Mouse (Mus musculus): ENCODE measurements around the gene Camkv. TPM values are rescaled to one million over a fixed set of nuclear protein-coding genes. Genes with fewer than 3 reads are reported as not detected.

Camkv gene
- polyA plus RNA-seq (2015; fragmentation: Nextera tagmentation; extraction: Ambion mirVana) = 1.3 and 1.7 TPM in 2 replicates

GRCm38 (mm10) chr9:107935374-107935773, at the start of gene Camkv:
TSS of gene Camkv (plus strand) at chr9:107935674.
- H3K9ac ChIP-seq (ENCODE audit: low read depth, low read length) = peak within 1 kb of the TSS; percentile 66
- H3K36me3 ChIP-seq (ENCODE audit: control insufficient read depth, insufficient read depth, low read length) = no peaks in the 10 kb centered on the region
- 13% methylated on average over 3 of the region's 3 CpGs for WGBS
- peak within 1 kb of the TSS; percentile 53 for H3K4me3 ChIP-seq (ENCODE audit: low read length)
- no peaks in the 10 kb centered on the region for H3K9me3 ChIP-seq (ENCODE audit: control insufficient read depth, low read length)
- H3K27ac ChIP-seq (ENCODE audit: low read length) = no peak within 1 kb of the TSS
- peaks cover 22% of the 10 kb centered on the region for H3K4me1 ChIP-seq (ENCODE audit: control insufficient read depth, insufficient read depth, low read length)
- peaks cover 16% of the 10 kb centered on the region for H3K27me3 ChIP-seq (replicated peaks; ENCODE audit: control insufficient read depth, insufficient read depth, low read length)
- H3K4me2 ChIP-seq (ENCODE audit: low read depth, low read length) = peak within 1 kb of the TSS; percentile 94
- ATAC-seq = no peak

- Histone ChIP-seq H3K4me1 (ENCODE audit: control insufficient read depth, insufficient read depth, low read length) (peaks cover 11% of the 10 kb centered on the region; the same call in 1 of the 2 replicates), H3K4me3 (ENCODE audit: low read length) (peak within 1 kb of the TSS; percentile 84), H3K9ac (ENCODE audit: low read depth, low read length) (peak within 1 kb of the TSS; percentile 80), H3K9me3 (ENCODE audit: control insufficient read depth, low read length) (no peaks in the 10 kb centered on the region), H3K4me2 (ENCODE audit: low read depth, low read length) (peak within 1 kb of the TSS; percentile 86), H3K27ac (ENCODE audit: low read length) (peak within 1 kb of the TSS; percentile 82), H3K36me3 (ENCODE audit: control insufficient read depth, insufficient read depth, low read length) (no peaks in the 10 kb centered on the region; the same call in 1 of the 2 replicates), H3K27me3 (replicated peaks; ENCODE audit: control insufficient read depth, insufficient read depth, low read length) (0 out of 2 replicates have a peak, but pooled peaks cover 4% of the 10 kb centered on the region)
- peak; percentile 95 for ATAC-seq
- under 1% methylated on average over 28 of the region's 28 CpGs for WGBS
Observed at GRCm38 (mm10) chr9:107887804-107888266, 47.6 kb upstream of the Camkv start, which contains the start of gene Mon1a. TSS of gene Mon1a (plus strand) at chr9:107888151.

- under 1% methylated on average over 18 of the region's 18 CpGs for WGBS
- peak overlapping the region; percentile 80 for H3K9ac ChIP-seq (ENCODE audit: low read depth, low read length)
- H3K4me2 ChIP-seq (ENCODE audit: low read depth, low read length) = peak overlapping the region; percentile 86
Observed at GRCm38 (mm10) chr9:107888267-107888850, 47.1 kb upstream of the Camkv start.

GRCm38 (mm10) chr9:107890260-107890659, 45.2 kb upstream of the Camkv start:
- Histone ChIP-seq H3K4me1 (ENCODE audit: control insufficient read depth, insufficient read depth, low read length) (peaks cover 11% of the 10 kb centered on the region; the same call in 1 of the 2 replicates), H3K4me2 (ENCODE audit: low read depth, low read length) (peak overlapping the region; percentile 86; the same call in 1 of the 2 replicates), H3K9me3 (ENCODE audit: control insufficient read depth, low read length) (no peaks in the 10 kb centered on the region), H3K4me3 (ENCODE audit: low read length) (peak overlapping the region; percentile 1; the same call in 1 of the 2 replicates), H3K36me3 (ENCODE audit: control insufficient read depth, insufficient read depth, low read length) (no peaks in the 10 kb centered on the region; the same call in 1 of the 2 replicates), H3K27me3 (replicated peaks; ENCODE audit: control insufficient read depth, insufficient read depth, low read length) (0 out of 2 replicates have a peak, but pooled peaks cover 4% of the 10 kb centered on the region), H3K27ac (ENCODE audit: low read length) (peak overlapping the region; percentile 82), H3K9ac (ENCODE audit: low read depth, low read length) (no peak overlapping the region)
- ATAC-seq = peak; percentile 75
- 65% methylated on average over 6 of the region's 6 CpGs for WGBS

More at GRCm38 (mm10) chr9:107888267-107888850, 47.1 kb upstream of the Camkv start:
- H3K27ac ChIP-seq (ENCODE audit: low read length) = peak overlapping the region; percentile 82
- H3K36me3 ChIP-seq (ENCODE audit: control insufficient read depth, insufficient read depth, low read length) = no peaks in the 10 kb centered on the region; the same call in 1 of the 2 replicates
- no peaks in the 10 kb centered on the region for H3K9me3 ChIP-seq (ENCODE audit: control insufficient read depth, low read length)
- H3K27me3 ChIP-seq (replicated peaks; ENCODE audit: control insufficient read depth, insufficient read depth, low read length) = 0 out of 2 replicates have a peak, but pooled peaks cover 4% of the 10 kb centered on the region
- H3K4me3 ChIP-seq (ENCODE audit: low read length) = peak overlapping the region; percentile 84
- H3K4me1 ChIP-seq (ENCODE audit: control insufficient read depth, insufficient read depth, low read length) = peaks cover 11% of the 10 kb centered on the region; the same call in 1 of the 2 replicates
- ATAC-seq = peak; percentile 65

- no peak for ATAC-seq
- no peaks in the 10 kb centered on the region; the same call in 1 of the 2 replicates for H3K36me3 ChIP-seq (ENCODE audit: control insufficient read depth, insufficient read depth, low read length)
- H3K27ac ChIP-seq (ENCODE audit: low read length) = 0 out of 2 replicates have a peak overlapping the region, but pooled peaks have one; percentile 1
- no peak overlapping the region for H3K9ac ChIP-seq (ENCODE audit: low read depth, low read length)
- H3K4me1 ChIP-seq (ENCODE audit: control insufficient read depth, insufficient read depth, low read length) = peaks cover 11% of the 10 kb centered on the region; the same call in 1 of the 2 replicates
- H3K4me3 ChIP-seq (ENCODE audit: low read length) = no peak overlapping the region
- WGBS = 97% methylated on average over 1 of the region's 1 CpGs
- H3K9me3 ChIP-seq (ENCODE audit: control insufficient read depth, low read length) = no peaks in the 10 kb centered on the region
- 0 out of 2 replicates have a peak, but pooled peaks cover 4% of the 10 kb centered on the region for H3K27me3 ChIP-seq (replicated peaks; ENCODE audit: control insufficient read depth, insufficient read depth, low read length)
- H3K4me2 ChIP-seq (ENCODE audit: low read depth, low read length) = no peak overlapping the region
Observed at GRCm38 (mm10) chr9:107891023-107891422, 44.5 kb upstream of the Camkv start.

- Histone ChIP-seq H3K4me1 (ENCODE audit: control insufficient read depth, insufficient read depth, low read length) (no peaks in the 10 kb centered on the region), H3K27me3 (replicated peaks; ENCODE audit: control insufficient read depth, insufficient read depth, low read length) (no peaks in the 10 kb centered on the region), H3K27ac (ENCODE audit: low read length) (no peak overlapping the region), H3K4me2 (ENCODE audit: low read depth, low read length) (no peak overlapping the region), H3K36me3 (ENCODE audit: control insufficient read depth, insufficient read depth, low read length) (peaks cover 2% of the 10 kb centered on the region; the same call in 1 of the 2 replicates), H3K9ac (ENCODE audit: low read depth, low read length) (no peak overlapping the region), H3K9me3 (ENCODE audit: control insufficient read depth, low read length) (no peaks in the 10 kb centered on the region), H3K4me3 (ENCODE audit: low read length) (no peak overlapping the region)
- WGBS = 88% methylated on average over 10 of the region's 10 CpGs
- no peak for ATAC-seq
Observed at GRCm38 (mm10) chr9:107898563-107898962, 36.9 kb upstream of the Camkv start.

GRCm38 (mm10) chr9:107899855-107900254, 35.6 kb upstream of the Camkv start:
- H3K27ac ChIP-seq (ENCODE audit: low read length) = no peak overlapping the region
- 81% methylated on average over 12 of the region's 12 CpGs for WGBS
- H3K36me3 ChIP-seq (ENCODE audit: control insufficient read depth, insufficient read depth, low read length) = peaks cover 2% of the 10 kb centered on the region; the same call in 1 of the 2 replicates
- H3K9ac ChIP-seq (ENCODE audit: low read depth, low read length) = no peak overlapping the region
- no peaks in the 10 kb centered on the region for H3K9me3 ChIP-seq (ENCODE audit: control insufficient read depth, low read length)
- H3K4me3 ChIP-seq (ENCODE audit: low read length) = no peak overlapping the region
- H3K4me2 ChIP-seq (ENCODE audit: low read depth, low read length) = no peak overlapping the region
- no peak for ATAC-seq
- 0 out of 2 replicates have a peak, but pooled peaks cover under 1% of the 10 kb centered on the region for H3K4me1 ChIP-seq (ENCODE audit: control insufficient read depth, insufficient read depth, low read length)
- H3K27me3 ChIP-seq (replicated peaks; ENCODE audit: control insufficient read depth, insufficient read depth, low read length) = no peaks in the 10 kb centered on the region

- H3K4me1 ChIP-seq (ENCODE audit: control insufficient read depth, insufficient read depth, low read length) = peaks cover 7% of the 10 kb centered on the region
- H3K9ac ChIP-seq (ENCODE audit: low read depth, low read length) = peak overlapping the region; percentile 47
- 14% methylated on average over 44 of the region's 44 CpGs for WGBS
- H3K36me3 ChIP-seq (ENCODE audit: control insufficient read depth, insufficient read depth, low read length) = peaks cover 2% of the 10 kb centered on the region; the same call in 1 of the 2 replicates
- ATAC-seq = peak; percentile 59
- no peaks in the 10 kb centered on the region for H3K27me3 ChIP-seq (replicated peaks; ENCODE audit: control insufficient read depth, insufficient read depth, low read length)
- no peak overlapping the region for H3K27ac ChIP-seq (ENCODE audit: low read length)
- peak overlapping the region; percentile 31 for H3K4me3 ChIP-seq (ENCODE audit: low read length)
- H3K4me2 ChIP-seq (ENCODE audit: low read depth, low read length) = peak overlapping the region; percentile 37
- no peaks in the 10 kb centered on the region for H3K9me3 ChIP-seq (ENCODE audit: control insufficient read depth, low read length)
Observed at GRCm38 (mm10) chr9:107900840-107901626, 34.4 kb upstream of the Camkv start.

GRCm38 (mm10) chr9:107901627-107901914, 33.9 kb upstream of the Camkv start:
- peaks cover 12% of the 10 kb centered on the region for H3K4me1 ChIP-seq (ENCODE audit: control insufficient read depth, insufficient read depth, low read length)
- 18% methylated on average over 17 of the region's 17 CpGs for WGBS
- H3K9me3 ChIP-seq (ENCODE audit: control insufficient read depth, low read length) = no peaks in the 10 kb centered on the region
- peaks cover 2% of the 10 kb centered on the region; the same call in 1 of the 2 replicates for H3K36me3 ChIP-seq (ENCODE audit: control insufficient read depth, insufficient read depth, low read length)
- H3K4me2 ChIP-seq (ENCODE audit: low read depth, low read length) = peak overlapping the region; percentile 37
- H3K27me3 ChIP-seq (replicated peaks; ENCODE audit: control insufficient read depth, insufficient read depth, low read length) = no peaks in the 10 kb centered on the region
- H3K27ac ChIP-seq (ENCODE audit: low read length) = no peak overlapping the region
- no peak; the same call in 1 of the 2 replicates for ATAC-seq
- no peak overlapping the region for H3K4me3 ChIP-seq (ENCODE audit: low read length)
- H3K9ac ChIP-seq (ENCODE audit: low read depth, low read length) = no peak overlapping the region

All from intestine, embryonic 16.5 days (tissue).